Mouse (Mus musculus) cerebellum, adult 18-20 months (tissue): Measurements from ENCODE around the gene Foxp1.

ENCODE experiments used
- DNase-seq, 2 experiments: peaks; one replicate each; pipeline ENCODE4 v3.0.0; 2021

The Foxp1 gene

GRCm38 (mm10) chr6:99070710-99071109 lies 451.8 kb downstream of the Foxp1 start:
- DNase-seq = no peak

GRCm38 (mm10) chr6:99069726-99070125 lies 452.8 kb downstream of the Foxp1 start:
- no peak for DNase-seq

- no peak for DNase-seq
These were observed 456.8 kb downstream of the Foxp1 start for GRCm38 (mm10) chr6:99065569-99066353.

GRCm38 (mm10) chr6:99063982-99064484 lies 458.5 kb downstream of the Foxp1 start:
- DNase-seq = no peak

GRCm38 (mm10) chr6:99062931-99063330 lies 459.6 kb downstream of the Foxp1 start:
- no peak for DNase-seq

- DNase-seq = no peak
These were observed 463.8 kb downstream of the Foxp1 start for GRCm38 (mm10) chr6:99058688-99059087.

- no peak for DNase-seq
These were observed 465.4 kb downstream of the Foxp1 start for GRCm38 (mm10) chr6:99057113-99057553.

GRCm38 (mm10) chr6:99056379-99056778 lies 466.1 kb downstream of the Foxp1 start:
- DNase-seq = no peak

- DNase-seq = no peak
These were observed 468.5 kb downstream of the Foxp1 start for GRCm38 (mm10) chr6:99053998-99054397.

GRCm38 (mm10) chr6:99053111-99053510 lies 469.4 kb downstream of the Foxp1 start:
- no peak for DNase-seq

GRCm38 (mm10) chr6:99051724-99052123 lies 470.8 kb downstream of the Foxp1 start:
- no peak for DNase-seq

- no peak for DNase-seq
These were observed 472.1 kb downstream of the Foxp1 start for GRCm38 (mm10) chr6:99050288-99051006.

- no peak for DNase-seq
These were observed 475.2 kb downstream of the Foxp1 start for GRCm38 (mm10) chr6:99047322-99047721.

- no peak for DNase-seq
These were observed 476.4 kb downstream of the Foxp1 start for GRCm38 (mm10) chr6:99045845-99046788.

GRCm38 (mm10) chr6:99043932-99044664 lies 478.4 kb downstream of the Foxp1 start:
- DNase-seq = no peak

GRCm38 (mm10) chr6:99043226-99043625 lies 479.3 kb downstream of the Foxp1 start:
- no peak for DNase-seq

GRCm38 (mm10) chr6:99042175-99042954 lies 480.2 kb downstream of the Foxp1 start:
- DNase-seq = no peak

GRCm38 (mm10) chr6:99038977-99039376 lies 483.5 kb downstream of the Foxp1 start:
- DNase-seq = no peak

- DNase-seq = no peak
These were observed 486.8 kb downstream of the Foxp1 start for GRCm38 (mm10) chr6:99035459-99036375.

- no peak for DNase-seq
These were observed 489.5 kb downstream of the Foxp1 start for GRCm38 (mm10) chr6:99033062-99033461.
